Mouse (Mus musculus): ENCODE measurements around the gene Olfr1512. TPM values are rescaled to one million over a fixed set of nuclear protein-coding genes. Genes with fewer than 3 reads are reported as not detected.

Gene Olfr1512
- polyA plus RNA-seq, 2 experiments = not detected

- DNase-seq (ENCODE audit: low read depth in 3 of 3, low spot score in 3 of 3) = no peak
- TF ChIP-seq EP300 (IDR thresholded peaks at IDR 0.05; ENCODE audit: low read depth) = no peak
- TF ChIP-seq CTCF (IDR thresholded peaks at IDR 0.05; ENCODE audit: low read depth) = no peak
- Histone ChIP-seq H3K9me3 (ENCODE audit: control insufficient read depth, low read length) (no peaks in the 10 kb centered on the region), H3K27me3 (ENCODE audit: control insufficient read depth, insufficient read depth, low read length) (peaks cover 48% of the 10 kb centered on the region), H3K36me3 (replicated peaks; ENCODE audit: control insufficient read depth, insufficient read depth, low read depth) (no peaks in the 10 kb centered on the region), H3K27ac (no peak overlapping the region), H3K4me3 (ENCODE audit: insufficient read depth in 1 of 2, low read depth in 2 of 2, low read length in 2 of 2) (no peak overlapping the region), H3K9ac (replicated peaks) (no peak overlapping the region), H3K4me2 (ENCODE audit: low read depth) (no peak overlapping the region), H3K4me1 (replicated peaks; ENCODE audit: control insufficient read depth in 2 of 2, insufficient read depth in 2 of 2, low read length in 1 of 2) (no peaks in the 10 kb centered on the region)
- WGBS (ENCODE audit: insufficient replicate concordance) = 31% methylated on average over 4 of the region's 4 CpGs
- ATAC-seq (ENCODE audit: insufficient read depth) = no peak
Measured at GRCm38 (mm10) chr14:52331069-52331750, 47.8 kb downstream of the Olfr1512 start.

GRCm38 (mm10) chr14:52327910-52328812 is 50.8 kb downstream of the Olfr1512 start, which contains the start of gene Sall2:
Gene Sall2, minus strand, starts transcription at chr14:52328762.
- Histone ChIP-seq H3K27me3 (ENCODE audit: control insufficient read depth, insufficient read depth, low read length) (peaks cover 53% of the 10 kb centered on the region), H3K36me3 (replicated peaks; ENCODE audit: control insufficient read depth, insufficient read depth, low read depth) (no peaks in the 10 kb centered on the region), H3K9me3 (ENCODE audit: control insufficient read depth, low read length) (no peaks in the 10 kb centered on the region), H3K4me1 (replicated peaks; ENCODE audit: control insufficient read depth in 2 of 2, insufficient read depth in 2 of 2, low read length in 1 of 2) (no peaks in the 10 kb centered on the region), H3K9ac (replicated peaks) (no peak within 1 kb of the TSS), H3K4me2 (ENCODE audit: low read depth) (peak within 1 kb of the TSS; percentile 13; the same call in 1 of the 2 replicates), H3K4me3 (ENCODE audit: insufficient read depth in 1 of 2, low read depth in 2 of 2, low read length in 2 of 2) (peak within 1 kb of the TSS in 1 of 2 experiments; percentile 42; a peak in 2 of 4 replicates), H3K27ac (no peak within 1 kb of the TSS)
- TF ChIP-seq EP300 (IDR thresholded peaks at IDR 0.05; ENCODE audit: low read depth) = no peak
- no peak for TF ChIP-seq CTCF (IDR thresholded peaks at IDR 0.05; ENCODE audit: low read depth)
- no peak for ATAC-seq (ENCODE audit: insufficient read depth)
- no peak for DNase-seq (ENCODE audit: low read depth in 3 of 3, low spot score in 3 of 3)
- 3% methylated on average over 26 of the region's 26 CpGs for WGBS (ENCODE audit: insufficient replicate concordance)

DNA sequence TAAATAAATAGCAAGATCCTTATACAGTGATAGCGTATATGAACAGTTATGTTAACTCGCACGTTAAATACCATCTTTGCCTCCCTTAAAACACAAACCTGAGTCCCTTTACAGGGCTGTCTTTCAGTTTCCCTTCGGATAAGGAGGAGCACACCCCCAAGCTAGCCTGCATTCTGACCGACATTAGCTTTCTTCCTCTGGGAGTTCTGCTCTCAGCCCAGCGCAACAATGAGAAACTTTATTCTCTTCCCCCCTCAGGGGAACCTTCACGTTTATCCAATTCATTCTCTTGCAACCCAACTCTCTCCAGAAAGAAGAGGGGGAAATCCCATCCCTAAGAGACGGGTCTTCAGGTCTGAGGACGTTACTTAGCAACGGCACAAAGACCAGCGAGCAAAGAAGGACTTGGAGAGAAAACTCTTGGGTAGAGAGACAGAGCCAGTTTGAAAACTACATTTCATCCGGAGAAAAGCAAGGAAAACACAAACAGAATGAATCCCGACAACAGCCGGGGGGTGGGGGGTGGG is 51.5 kb downstream of the Olfr1512 start:
- no peaks in the 10 kb centered on the region for H3K36me3 ChIP-seq (replicated peaks; ENCODE audit: control insufficient read depth, insufficient read depth, low read depth)
- ATAC-seq (ENCODE audit: insufficient read depth) = no peak
- no peak overlapping the region for H3K4me3 ChIP-seq (ENCODE audit: insufficient read depth in 1 of 2, low read depth in 2 of 2, low read length in 2 of 2)
- H3K4me1 ChIP-seq (replicated peaks; ENCODE audit: control insufficient read depth in 2 of 2, insufficient read depth in 2 of 2, low read length in 1 of 2) = no peaks in the 10 kb centered on the region
- no peaks in the 10 kb centered on the region for H3K9me3 ChIP-seq (ENCODE audit: control insufficient read depth, low read length)
- no peak for DNase-seq (ENCODE audit: low read depth in 3 of 3, low spot score in 3 of 3)
- no peak overlapping the region for H3K27ac ChIP-seq
- H3K27me3 ChIP-seq (ENCODE audit: control insufficient read depth, insufficient read depth, low read length) = peaks cover 53% of the 10 kb centered on the region
- no peak overlapping the region for H3K9ac ChIP-seq (replicated peaks)
- 4% methylated on average over 14 of the region's 14 CpGs for WGBS (ENCODE audit: insufficient replicate concordance)
- peak overlapping the region; percentile 13; the same call in 1 of the 2 replicates for H3K4me2 ChIP-seq (ENCODE audit: low read depth)
- no peak for TF ChIP-seq EP300 (IDR thresholded peaks at IDR 0.05; ENCODE audit: low read depth)
- no peak for TF ChIP-seq CTCF (IDR thresholded peaks at IDR 0.05; ENCODE audit: low read depth)

DNA sequence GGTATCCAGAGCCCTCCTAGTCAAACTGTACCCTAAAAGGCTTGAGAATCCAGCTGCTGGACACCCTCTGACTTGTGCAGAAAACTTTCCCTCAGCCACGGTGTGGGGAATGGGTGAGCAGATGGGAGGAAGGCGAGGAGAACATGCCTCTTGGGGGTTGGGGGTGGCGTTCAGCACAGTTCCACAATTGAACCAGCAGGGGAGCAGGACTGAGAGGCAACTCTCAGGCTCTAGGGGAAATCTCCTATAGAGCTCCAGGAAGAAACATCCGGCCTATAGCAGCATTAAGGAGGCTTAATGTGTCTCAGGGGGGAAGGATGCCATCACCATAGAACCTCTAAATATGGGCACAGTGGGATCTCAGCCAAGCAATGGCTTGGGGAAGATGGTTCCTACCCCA is 53.1 kb downstream of the Olfr1512 start:
- Histone ChIP-seq H3K27ac (no peak overlapping the region), H3K4me2 (ENCODE audit: low read depth) (no peak overlapping the region), H3K9ac (replicated peaks) (no peak overlapping the region), H3K9me3 (ENCODE audit: control insufficient read depth, low read length) (no peaks in the 10 kb centered on the region), H3K36me3 (replicated peaks; ENCODE audit: control insufficient read depth, insufficient read depth, low read depth) (no peaks in the 10 kb centered on the region), H3K4me1 (replicated peaks; ENCODE audit: control insufficient read depth in 2 of 2, insufficient read depth in 2 of 2, low read length in 1 of 2) (no peaks in the 10 kb centered on the region), H3K27me3 (ENCODE audit: control insufficient read depth, insufficient read depth, low read length) (peaks cover 43% of the 10 kb centered on the region), H3K4me3 (ENCODE audit: insufficient read depth in 1 of 2, low read depth in 2 of 2, low read length in 2 of 2) (no peak overlapping the region)
- ATAC-seq (ENCODE audit: insufficient read depth) = no peak
- TF ChIP-seq EP300 (IDR thresholded peaks at IDR 0.05; ENCODE audit: low read depth) (no peak), CTCF (IDR thresholded peaks at IDR 0.05; ENCODE audit: low read depth) (peak; percentile 40; the same call in 1 of the 2 replicates)
- DNase-seq (ENCODE audit: low read depth in 3 of 3, low spot score in 3 of 3) = no peak
- 8% methylated on average over 4 of the region's 4 CpGs for WGBS (ENCODE audit: insufficient replicate concordance)

Other genes starting within 250 kb of the Olfr1512 start
- 15.4 and 25.2 TPM in 2 replicates for gene Supt16, start 181.8 kb downstream of the Olfr1512 start, polyA plus RNA-seq (2012; rRNA removed)
- 35.6 and 39.9 TPM in 2 replicates for gene Supt16, start 181.8 kb downstream of the Olfr1512 start, polyA plus RNA-seq (2014; fragmentation: Nextera tagmentation; extraction: Ambion mirVana)
- 9.7 and 13.1 TPM in 2 replicates for gene Chd8, start 121.4 kb downstream of the Olfr1512 start, polyA plus RNA-seq (2012; rRNA removed)
- gene Chd8, start 121.4 kb downstream of the Olfr1512 start, polyA plus RNA-seq (2014; fragmentation: Nextera tagmentation; extraction: Ambion mirVana) = 13.9 and 14.0 TPM in 2 replicates
- gene Tox4, start 100.0 kb downstream of the Olfr1512 start, polyA plus RNA-seq (2012; rRNA removed) = 8.5 and 10.1 TPM in 2 replicates
- gene Tox4, start 100.0 kb downstream of the Olfr1512 start, polyA plus RNA-seq (2014; fragmentation: Nextera tagmentation; extraction: Ambion mirVana) = 16.6 and 17.2 TPM in 2 replicates
- gene Rab2b, start 99.6 kb downstream of the Olfr1512 start, polyA plus RNA-seq (2012; rRNA removed) = 2.9 and 3.1 TPM in 2 replicates
- gene Rab2b, start 99.6 kb downstream of the Olfr1512 start, polyA plus RNA-seq (2014; fragmentation: Nextera tagmentation; extraction: Ambion mirVana) = 1.9 and 2.6 TPM in 2 replicates
- gene Mettl3, start 74.0 kb downstream of the Olfr1512 start, polyA plus RNA-seq (2012; rRNA removed) = 14.5 and 15.3 TPM in 2 replicates
- gene Mettl3, start 74.0 kb downstream of the Olfr1512 start, polyA plus RNA-seq (2014; fragmentation: Nextera tagmentation; extraction: Ambion mirVana) = 18.1 and 18.2 TPM in 2 replicates
- 0.76 and 0.84 TPM in 2 replicates for gene Sall2, start 50.4 kb downstream of the Olfr1512 start, polyA plus RNA-seq (2012; rRNA removed)
- gene Sall2, start 50.4 kb downstream of the Olfr1512 start, polyA plus RNA-seq (2014; fragmentation: Nextera tagmentation; extraction: Ambion mirVana) = 0.54 and 0.66 TPM in 2 replicates
- gene Olfr1513, start 22.8 kb downstream of the Olfr1512 start, polyA plus RNA-seq (2012; rRNA removed) = not detected in 2 replicates
- gene Olfr1513, start 22.8 kb downstream of the Olfr1512 start, polyA plus RNA-seq (2014; fragmentation: Nextera tagmentation; extraction: Ambion mirVana) = not detected in 2 replicates
- gene Olfr1511, start 18.2 kb upstream of the Olfr1512 start, polyA plus RNA-seq (2012; rRNA removed) = not detected in 2 replicates
- gene Olfr1511, start 18.2 kb upstream of the Olfr1512 start, polyA plus RNA-seq (2014; fragmentation: Nextera tagmentation; extraction: Ambion mirVana) = not detected in 2 replicates
- gene Olfr1510, start 35.2 kb upstream of the Olfr1512 start, polyA plus RNA-seq (2012; rRNA removed) = not detected in 2 replicates
- not detected in 2 replicates for gene Olfr1510, start 35.2 kb upstream of the Olfr1512 start, polyA plus RNA-seq (2014; fragmentation: Nextera tagmentation; extraction: Ambion mirVana)
- gene Olfr1509, start 63.8 kb upstream of the Olfr1512 start, polyA plus RNA-seq (2012; rRNA removed) = not detected in 2 replicates
- gene Olfr1509, start 63.8 kb upstream of the Olfr1512 start, polyA plus RNA-seq (2014; fragmentation: Nextera tagmentation; extraction: Ambion mirVana) = not detected in 2 replicates
- gene Olfr1508, start 88.3 kb upstream of the Olfr1512 start, polyA plus RNA-seq (2012; rRNA removed) = not detected in 2 replicates
- not detected in 2 replicates for gene Olfr1508, start 88.3 kb upstream of the Olfr1512 start, polyA plus RNA-seq (2014; fragmentation: Nextera tagmentation; extraction: Ambion mirVana)
- gene Olfr1507, start 116.6 kb upstream of the Olfr1512 start, polyA plus RNA-seq (2012; rRNA removed) = not detected in 2 replicates
- gene Olfr1507, start 116.6 kb upstream of the Olfr1512 start, polyA plus RNA-seq (2014; fragmentation: Nextera tagmentation; extraction: Ambion mirVana) = not detected in 2 replicates

Measured in liver, embryonic 14.5 days (tissue).